Mouse (Mus musculus) liver, embryonic 15.5 days (tissue): ENCODE results near the gene Mblac2. TPM values are rescaled to one million over a fixed set of nuclear protein-coding genes. Genes with fewer than 3 reads are reported as not detected.
"Not testable (repeated sequence)": the region's sequence is repeated elsewhere in the genome, so short reads cannot be mapped to it uniquely, and the experiment has no call there.

ENCODE experiments used
- ATAC-seq: fragments of 200-750 bp; cut with Nextera tagmentation; 2 replicates; pipeline ENCODE4 v1.8.0; 2017; ENCODE audit warnings: moderate number of reproducible peaks, mild to moderate bottlenecking, moderate library complexity; ENCODE audit not compliant: insufficient read depth
- H3K27ac ChIP-seq: fragments of 300-500 bp; sonication (generic); replicated peaks from 2 replicates; pipeline ENCODE4 v1.5.1; 2015; ENCODE audit warnings: mild to moderate bottlenecking, inconsistent platforms
- H3K27me3 ChIP-seq: fragments of 300-500 bp; sonication (generic); 2 replicates; pipeline ENCODE4 v1.6.1; 2015; ENCODE audit warnings: mild to moderate bottlenecking, inconsistent platforms
- H3K36me3 ChIP-seq: fragments of 300-500 bp; sonication (generic); replicated peaks from 2 replicates; pipeline ENCODE4 v1.6.1; 2015; ENCODE audit warnings: moderate library complexity, mild to moderate bottlenecking, inconsistent platforms
- H3K4me1 ChIP-seq: fragments of 300-500 bp; sonication (generic); replicated peaks from 2 replicates; pipeline ENCODE4 v1.6.1; 2015; ENCODE audit warnings: inconsistent platforms
- H3K4me2 ChIP-seq: fragments of 300-500 bp; sonication (generic); 2 replicates; pipeline ENCODE4 v1.6.1; 2015; ENCODE audit warnings: moderate library complexity, mild to moderate bottlenecking, inconsistent platforms
- H3K4me3 ChIP-seq: fragments of 300-500 bp; sonication (generic); replicated peaks from 2 replicates; pipeline ENCODE4 v1.5.1; 2015; ENCODE audit warnings: mild to moderate bottlenecking, inconsistent platforms
- H3K9ac ChIP-seq: fragments of 300-500 bp; sonication (generic); 2 replicates; pipeline ENCODE4 v1.6.1; 2015; ENCODE audit warnings: moderate library complexity, mild to moderate bottlenecking, inconsistent platforms
- H3K9me3 ChIP-seq: fragments of 300-500 bp; sonication (generic); replicated peaks from 2 replicates; pipeline ENCODE4 v1.6.1; 2016; ENCODE audit warnings: inconsistent platforms
- WGBS: fragments of 180-500 bp; shearing (Covaris S2); methylation state at CpG from one replicate; pipeline ENCODE4 v1.1.7; 2015; ENCODE audit warnings: mixed read lengths; ENCODE audit not compliant: insufficient replicate concordance; 5-methylcytosine and 5-hydroxymethylcytosine counted together
- polyA plus RNA-seq: library from polyadenylated mRNA; unstranded; fragments of >200 nt; fragmentation: Nextera tagmentation; extraction: Ambion mirVana; gene quantifications from 2 replicates; pipeline ENCODE4 v1.2.1, GENCODE M21; 2015

Gene Mblac2
- polyA plus RNA-seq, 1 experiment from 2014 or later = 3.4 TPM

- Histone ChIP-seq H3K27me3 (no peaks in the 10 kb centered on the region), H3K9ac (no peak overlapping the region), H3K36me3 (peaks cover 20% of the 10 kb centered on the region), H3K9me3 (no peaks in the 10 kb centered on the region), H3K4me1 (peaks cover 28% of the 10 kb centered on the region), H3K4me3 (no peak overlapping the region), H3K27ac (no peak overlapping the region), H3K4me2 (no peak overlapping the region)
- 88% methylated on average over 12 of the region's 12 CpGs for WGBS
- no peak for ATAC-seq
These were observed 16.7 kb upstream of the Mblac2 start for GRCm38 (mm10) chr13:81694446-81694845.

DNA sequence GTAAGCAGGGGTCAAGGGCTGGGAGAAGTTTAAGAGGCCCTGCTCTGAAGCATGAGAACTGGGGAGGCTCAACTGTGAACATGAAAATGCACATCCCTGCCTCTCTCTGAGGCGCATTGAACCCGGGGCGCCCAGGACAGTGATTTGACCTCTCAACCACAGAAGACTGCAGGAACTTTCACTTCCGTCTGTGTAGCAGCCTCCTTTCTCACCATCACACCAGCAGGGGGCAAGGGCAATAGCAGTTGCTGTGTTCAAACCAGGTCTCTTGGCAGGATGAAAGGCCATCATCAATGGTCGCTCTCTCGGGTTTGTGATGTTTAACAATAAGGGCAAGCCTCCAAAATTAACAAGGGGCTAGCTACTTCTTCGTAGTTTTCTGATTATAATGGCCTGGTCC, 8.0 kb upstream of the Mblac2 start:
- Histone ChIP-seq H3K4me2 (no peak overlapping the region), H3K4me3 (no peak overlapping the region), H3K27ac (no peak overlapping the region), H3K9me3 (no peaks in the 10 kb centered on the region), H3K4me1 (peaks cover 21% of the 10 kb centered on the region; the same call in 1 of the 2 replicates), H3K27me3 (no peaks in the 10 kb centered on the region), H3K36me3 (peaks cover 7% of the 10 kb centered on the region; the same call in 1 of the 2 replicates), H3K9ac (no peak overlapping the region)
- no peak for ATAC-seq
- 77% methylated on average over 7 of the region's 7 CpGs for WGBS

DNA sequence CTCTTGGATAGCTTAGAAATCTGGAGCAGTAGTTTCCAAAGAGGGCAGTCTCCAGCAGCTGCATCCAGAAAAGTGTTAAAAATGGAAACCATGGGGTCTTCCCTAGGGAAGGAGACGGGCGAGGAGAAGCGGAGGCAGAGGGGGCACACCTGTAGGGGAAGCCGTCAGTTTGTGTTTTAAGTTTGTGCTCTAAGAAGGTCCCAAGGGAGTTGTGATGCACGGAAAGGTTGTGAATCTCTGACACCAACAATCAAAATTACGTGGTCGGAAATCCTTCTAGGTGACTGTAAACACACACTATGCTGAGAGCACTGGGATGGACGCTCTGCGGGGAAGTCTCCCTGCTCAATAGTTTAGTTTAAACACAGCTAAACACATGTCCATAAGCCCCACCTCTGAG, 7.5 kb upstream of the Mblac2 start:
- no peak overlapping the region for H3K4me3 ChIP-seq
- peaks cover 21% of the 10 kb centered on the region; the same call in 1 of the 2 replicates for H3K4me1 ChIP-seq
- 84% methylated on average over 9 of the region's 9 CpGs for WGBS
- 0 out of 2 replicates have a peak, but pooled peaks cover 3% of the 10 kb centered on the region for H3K36me3 ChIP-seq
- H3K27me3 ChIP-seq = no peaks in the 10 kb centered on the region
- H3K27ac ChIP-seq = no peak overlapping the region
- H3K4me2 ChIP-seq = no peak overlapping the region
- no peak for ATAC-seq
- no peaks in the 10 kb centered on the region for H3K9me3 ChIP-seq
- H3K9ac ChIP-seq = no peak overlapping the region

- H3K27me3 ChIP-seq = no peaks in the 10 kb centered on the region
- H3K4me2 ChIP-seq = no peak overlapping the region
- no peaks in the 10 kb centered on the region for H3K36me3 ChIP-seq
- WGBS = 81% methylated on average over 5 of the region's 5 CpGs
- H3K4me3 ChIP-seq = no peak overlapping the region
- H3K9me3 ChIP-seq = no peaks in the 10 kb centered on the region
- H3K9ac ChIP-seq = no peak overlapping the region
- H3K4me1 ChIP-seq = peaks cover 30% of the 10 kb centered on the region
- no peak for ATAC-seq
- no peak overlapping the region for H3K27ac ChIP-seq
These were observed 4.8 kb upstream of the Mblac2 start for GRCm38 (mm10) chr13:81706311-81706710.

DNA sequence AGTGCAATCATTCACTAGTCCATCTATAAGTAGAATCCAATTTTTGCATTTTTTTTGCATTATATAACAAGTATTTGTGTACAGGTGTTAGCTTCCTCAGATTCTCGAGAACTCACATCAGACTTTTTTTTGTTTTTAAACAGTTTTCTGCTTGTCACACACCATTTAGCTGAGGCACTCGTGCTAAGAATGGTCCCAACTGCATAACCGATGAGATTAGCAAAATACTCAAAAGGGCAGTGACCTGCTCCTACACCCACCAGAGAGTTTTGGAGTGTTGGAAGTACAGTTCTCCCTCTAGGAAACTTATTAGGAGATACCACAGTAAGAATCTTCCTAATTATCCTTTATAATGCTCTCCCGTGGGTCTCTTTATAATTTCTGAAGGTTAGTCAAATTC, 1.3 kb upstream of the Mblac2 start:
- peak overlapping the region; percentile 87 for H3K4me3 ChIP-seq
- peak overlapping the region; percentile 70 for H3K9ac ChIP-seq
- H3K36me3 ChIP-seq = no peaks in the 10 kb centered on the region
- peak overlapping the region; percentile 99 for H3K4me2 ChIP-seq
- peaks cover 48% of the 10 kb centered on the region for H3K4me1 ChIP-seq
- no peaks in the 10 kb centered on the region for H3K27me3 ChIP-seq
- H3K27ac ChIP-seq = peak overlapping the region; percentile 93
- no peaks in the 10 kb centered on the region for H3K9me3 ChIP-seq
- no peak for ATAC-seq
- 16% methylated on average over 4 of the region's 4 CpGs for WGBS

DNA sequence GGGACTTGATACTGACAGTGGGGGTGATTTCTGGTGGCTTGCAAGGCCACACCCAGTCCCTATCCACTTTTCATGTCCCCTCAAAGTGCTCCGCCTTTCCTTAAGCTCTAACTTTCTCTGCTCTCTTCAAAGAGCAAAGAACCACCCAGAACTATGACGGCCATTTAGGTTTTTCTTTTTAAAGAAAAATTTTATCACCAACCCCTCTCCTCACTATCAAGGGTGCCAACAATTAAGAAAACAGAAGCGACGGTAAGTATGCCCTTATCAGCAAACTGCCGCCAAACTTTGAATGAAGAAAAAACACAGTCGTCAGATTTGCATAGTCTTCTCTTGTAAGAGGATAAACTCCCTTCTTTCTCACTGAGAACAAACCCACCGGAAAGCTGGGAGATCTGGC, 875 bp upstream of the Mblac2 start:
- Histone ChIP-seq H3K4me1 (peaks cover 48% of the 10 kb centered on the region), H3K4me2 (peak overlapping the region; percentile 99)

GRCm38 (mm10) chr13:81711546-81712371, 618 bp downstream of the Mblac2 start:
- H3K9me3 ChIP-seq = no peaks in the 10 kb centered on the region
- peak overlapping the region; percentile 99 for H3K4me2 ChIP-seq
- H3K4me1 ChIP-seq = peaks cover 43% of the 10 kb centered on the region
- WGBS = 2% methylated on average over 42 of the region's 42 CpGs
- H3K36me3 ChIP-seq = no peaks in the 10 kb centered on the region
- ATAC-seq = peak; percentile 26
- H3K27ac ChIP-seq = peak overlapping the region; percentile 93
- H3K4me3 ChIP-seq = peak overlapping the region; percentile 87
- H3K9ac ChIP-seq = peak overlapping the region; percentile 70
- H3K27me3 ChIP-seq = no peaks in the 10 kb centered on the region

More for the DNA sequence above, 875 bp upstream of the Mblac2 start:
- Histone ChIP-seq H3K4me3 (peak overlapping the region; percentile 87), H3K9me3 (no peaks in the 10 kb centered on the region), H3K9ac (peak overlapping the region; percentile 70), H3K36me3 (no peaks in the 10 kb centered on the region), H3K27ac (peak overlapping the region; percentile 93), H3K27me3 (no peaks in the 10 kb centered on the region)
- under 1% methylated on average over 7 of the region's 7 CpGs for WGBS
- no peak for ATAC-seq

GRCm38 (mm10) chr13:81713896-81714295, 2.8 kb downstream of the Mblac2 start:
- H3K9me3 ChIP-seq = no peaks in the 10 kb centered on the region
- H3K4me3 ChIP-seq = no peak overlapping the region
- H3K4me2 ChIP-seq = no peak overlapping the region
- peaks cover 37% of the 10 kb centered on the region for H3K4me1 ChIP-seq
- H3K36me3 ChIP-seq = no peaks in the 10 kb centered on the region
- 72% methylated on average over 1 of the region's 1 CpGs for WGBS
- no peaks in the 10 kb centered on the region for H3K27me3 ChIP-seq
- no peak overlapping the region for H3K27ac ChIP-seq
- no peak overlapping the region for H3K9ac ChIP-seq
- no peak for ATAC-seq

DNA sequence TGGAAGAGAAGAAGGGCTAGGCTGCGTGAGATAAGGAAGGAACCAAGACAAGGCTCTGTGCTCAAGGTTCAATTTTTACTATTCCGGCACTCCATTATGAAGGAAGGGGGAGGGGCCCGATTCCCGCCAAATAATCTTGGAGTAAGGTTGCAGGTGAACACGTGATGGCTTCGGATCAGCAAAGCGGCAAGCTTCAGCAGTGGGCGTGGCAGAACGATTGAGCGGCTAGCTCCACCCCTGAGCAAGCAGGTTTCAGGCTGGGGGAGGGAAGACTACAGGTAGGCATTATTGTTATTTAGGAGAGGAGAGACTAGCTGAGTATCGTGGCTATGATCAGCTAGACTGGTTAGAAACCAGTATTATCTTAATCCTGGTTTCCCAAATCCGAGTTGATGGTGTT, 17.0 kb downstream of the Mblac2 start:
- H3K9me3 ChIP-seq, H3K4me2 ChIP-seq, H3K9ac ChIP-seq, H3K36me3 ChIP-seq, H3K27ac ChIP-seq, H3K4me3 ChIP-seq, ATAC-seq, H3K27me3 ChIP-seq: not testable (repeated sequence)
- H3K4me1 ChIP-seq = peaks cover 13% of the 10 kb centered on the region
- 63% methylated on average over 12 of the region's 12 CpGs for WGBS

DNA sequence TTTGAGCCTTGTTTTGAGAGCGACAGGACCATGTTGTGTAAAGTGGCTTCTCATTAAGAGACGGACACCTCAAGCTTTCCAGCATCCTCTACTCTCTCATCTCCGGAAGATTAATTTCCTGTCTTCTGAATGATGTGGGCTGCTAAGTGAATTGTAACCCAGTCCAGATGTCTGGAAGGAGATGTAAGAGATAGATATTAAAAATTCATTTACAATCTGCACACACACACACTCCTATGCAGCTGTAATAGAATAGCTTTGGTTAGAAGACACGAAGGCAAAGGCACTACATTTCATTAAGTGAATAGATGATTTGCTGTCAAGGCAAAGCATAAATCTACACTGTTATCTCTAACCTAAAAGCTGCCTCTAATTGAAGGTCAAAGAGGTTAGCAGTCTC, 18.0 kb downstream of the Mblac2 start:
- 74% methylated on average over 4 of the region's 4 CpGs for WGBS
- no peak for ATAC-seq

GRCm38 (mm10) chr13:81730362-81730761, 19.2 kb downstream of the Mblac2 start:
- peak; percentile 66 for ATAC-seq
- no peaks in the 10 kb centered on the region for H3K9me3 ChIP-seq
- WGBS = 17% methylated on average over 1 of the region's 1 CpGs
- H3K9ac ChIP-seq = no peak overlapping the region
- peaks cover 13% of the 10 kb centered on the region for H3K4me1 ChIP-seq
- H3K4me2 ChIP-seq = no peak overlapping the region
- H3K27me3 ChIP-seq = no peaks in the 10 kb centered on the region
- H3K4me3 ChIP-seq = no peak overlapping the region
- H3K36me3 ChIP-seq = no peaks in the 10 kb centered on the region
- H3K27ac ChIP-seq = 0 out of 2 replicates have a peak overlapping the region, but pooled peaks have one; percentile 9

More for the DNA sequence above, 18.0 kb downstream of the Mblac2 start:
- Histone ChIP-seq H3K9ac (no peak overlapping the region), H3K4me2 (no peak overlapping the region), H3K9me3 (no peaks in the 10 kb centered on the region), H3K36me3 (no peaks in the 10 kb centered on the region), H3K27me3 (no peaks in the 10 kb centered on the region), H3K4me3 (no peak overlapping the region), H3K27ac (no peak overlapping the region), H3K4me1 (peaks cover 13% of the 10 kb centered on the region)
